Mouse (Mus musculus) frontal cortex, postnatal 36 days (tissue): Measurements from ENCODE around the gene Abhd16a.

Experiments used
- DNase-seq, 2 experiments: peaks; one replicate each; pipeline ENCODE4 v3.0.0; 2022; ENCODE audit warnings: low spot score in 2 of 2

Gene Abhd16a

GRCm38 (mm10) chr17:35147922-35148639, 59.0 kb downstream of the Abhd16a start:
- no peak for DNase-seq

DNA sequence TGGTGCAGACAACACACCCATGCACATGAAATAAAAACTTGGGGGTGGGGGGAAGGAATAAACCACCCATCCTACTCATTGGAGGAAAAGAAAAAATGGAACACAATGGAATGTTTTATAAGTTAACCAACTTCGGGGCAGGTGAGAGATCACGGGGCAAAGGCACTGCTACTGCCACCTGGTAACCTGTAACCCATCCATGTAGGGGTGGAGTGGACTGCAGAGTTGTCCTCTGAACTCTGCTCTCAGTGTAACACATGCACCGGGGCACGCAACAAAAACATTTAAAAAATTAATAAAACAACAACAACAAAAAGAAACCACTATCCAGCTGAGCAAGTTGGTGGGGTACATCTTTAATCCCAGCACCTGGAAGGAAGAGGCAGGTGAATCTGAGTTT, 63.1 kb downstream of the Abhd16a start:
- DNase-seq = no peak
